Mouse (Mus musculus) heart, adult 2 months (tissue): ENCODE measurements around the gene Tns3. TPM values are rescaled to one million over a fixed set of nuclear protein-coding genes. Genes with fewer than 3 reads are reported as not detected.

ENCODE experiments used
- DNase-seq, 2 experiments: peaks; one replicate each; pipeline ENCODE4 v3.0.0; 2021
- H3K27ac ChIP-seq: fragments of 200-600 bp; 2 replicates; pipeline ENCODE4 v1.8.1; 2022
- H3K27me3 ChIP-seq: fragments of 200-500 bp; 2 replicates; pipeline ENCODE4 v1.6.1; 2012; ENCODE audit warnings: mild to moderate bottlenecking, low read length, inconsistent platforms, mixed read lengths; ENCODE audit not compliant: control insufficient read depth, insufficient read depth
- H3K36me3 ChIP-seq: fragments of 200-500 bp; 2 replicates; pipeline ENCODE4 v1.6.1; 2012; ENCODE audit warnings: low read length, inconsistent platforms; ENCODE audit not compliant: control insufficient read depth, insufficient read depth
- H3K4me1 ChIP-seq: fragments of 200-500 bp; 2 replicates; pipeline ENCODE4 v1.6.1; 2011; ENCODE audit warnings: low read length; ENCODE audit not compliant: control insufficient read depth, insufficient read depth
- H3K4me3 ChIP-seq: fragments of 200-600 bp; 2 replicates; pipeline ENCODE4 v1.8.1; 2022
- H3K79me2 ChIP-seq: fragments of 200-500 bp; replicated peaks from 2 replicates; pipeline ENCODE4 v1.6.1; 2012; ENCODE audit warnings: mild to moderate bottlenecking, inconsistent platforms, low read length, moderate library complexity, mixed read lengths; ENCODE audit not compliant: control insufficient read depth, insufficient read depth
- H3K9ac ChIP-seq: fragments of 200-500 bp; 2 replicates; pipeline ENCODE4 v1.6.1; 2012; ENCODE audit warnings: low read depth, mild to moderate bottlenecking, control low read depth, inconsistent platforms, low read length, mixed read lengths
- CTCF ChIP-seq: fragments of 200-600 bp; IDR thresholded peaks from 2 replicates; pipeline ENCODE4 v1.8.1; 2022; ENCODE audit warnings: antibody characterized with exemption, mild to moderate bottlenecking, moderate library complexity
- EP300 ChIP-seq: fragments of 200-500 bp; IDR thresholded peaks from 2 replicates; pipeline ENCODE4 v1.6.1; 2011; ENCODE audit warnings: low read depth, low read length, control low read depth; ENCODE audit not compliant: insufficient read depth
- POLR2A ChIP-seq: fragments of 200-500 bp; IDR thresholded peaks from 2 replicates; pipeline ENCODE4 v1.6.1; 2011; ENCODE audit warnings: mild to moderate bottlenecking, low read depth, low read length, control low read depth; ENCODE audit not compliant: insufficient read depth
- WGBS: fragments of 180-500 bp; shearing (Covaris S2); methylation state at CpG from one replicate; pipeline ENCODE4 v1.1.7; 2018; 5-methylcytosine and 5-hydroxymethylcytosine counted together
- intact Hi-C: fragments of 180-260 bp; cut with DNase I; formaldehyde crosslinking; loops from one replicate; pipeline ENCODE4 v1.15.1; 2025
- polyA plus RNA-seq: library from polyadenylated mRNA; depleted of rRNA; stranded (reverse); fragments of >200 nt; gene quantifications from 2 replicates; pipeline ENCODE4 v1.2.3, GENCODE M21; 2012
- total RNA-seq, 2 experiments: library from RNA; stranded (reverse); gene quantifications; 2 replicates each; pipeline ENCODE4 v1.2.3; 2021

Tns3 gene
- total and polyA plus RNA-seq, 3 experiments = 14.8 to 23.9 (median 23.1) TPM

DNA sequence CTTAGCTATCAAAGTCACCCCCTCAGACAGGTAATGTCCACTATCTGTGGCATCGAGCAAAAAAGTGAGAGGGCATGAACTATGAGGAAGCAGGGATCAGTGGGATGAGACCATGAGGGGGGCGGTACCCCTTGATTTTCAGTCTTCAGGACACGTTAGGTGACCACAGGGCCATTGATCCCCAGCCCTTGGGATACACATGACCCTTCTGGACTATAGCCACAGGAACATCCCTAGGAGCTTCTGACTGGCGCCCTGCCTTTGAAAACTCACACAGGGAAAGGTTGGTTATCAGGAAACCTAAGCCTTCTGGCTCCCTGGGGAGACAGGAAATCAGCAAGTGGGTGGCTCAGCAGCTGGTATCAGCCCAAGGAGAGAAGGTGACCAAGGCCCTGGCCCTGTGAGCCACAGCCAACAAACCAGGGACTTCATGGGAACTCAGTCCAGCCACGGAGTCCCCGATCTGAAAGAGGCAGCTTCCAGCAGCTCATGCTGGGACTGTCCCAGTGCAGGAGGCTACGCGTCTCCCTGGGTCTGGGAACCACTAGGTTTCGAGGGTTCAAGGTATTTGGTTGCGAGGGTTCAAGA lies 12.8 kb downstream of the Tns3 start:
- Histone ChIP-seq H3K4me3 (no peak overlapping the region), H3K27ac (no peak overlapping the region), H3K9ac (no peak overlapping the region), H3K79me2 (no peaks in the 10 kb centered on the region), H3K27me3 (no peaks in the 10 kb centered on the region), H3K4me1 (peaks cover 7% of the 10 kb centered on the region), H3K36me3 (no peaks in the 10 kb centered on the region)
- TF ChIP-seq EP300 = no peak
- no peak for TF ChIP-seq CTCF
- no peak for TF ChIP-seq POLR2A
- 83% methylated on average over 10 of the region's 10 CpGs for WGBS
- DNase-seq = no peak
- intact Hi-C loops = no loop called here

GRCm38 (mm10) chr11:8645609-8646008 lies 18.7 kb downstream of the Tns3 start:
- TF ChIP-seq POLR2A (no peak), CTCF (no peak), EP300 (no peak)
- no peak overlapping the region for H3K4me3 ChIP-seq
- H3K36me3 ChIP-seq = no peaks in the 10 kb centered on the region
- no peak overlapping the region for H3K9ac ChIP-seq
- H3K79me2 ChIP-seq = no peaks in the 10 kb centered on the region; the same call in 1 of the 2 replicates
- no peaks in the 10 kb centered on the region for H3K27me3 ChIP-seq
- no peak overlapping the region for H3K27ac ChIP-seq
- intact Hi-C loops = no loop called here
- no peaks in the 10 kb centered on the region for H3K4me1 ChIP-seq
- DNase-seq = no peak
- WGBS = 85% methylated on average over 3 of the region's 3 CpGs

GRCm38 (mm10) chr11:8644272-8644671 lies 20.1 kb downstream of the Tns3 start:
- no peak overlapping the region for H3K4me3 ChIP-seq
- 95% methylated on average over 2 of the region's 2 CpGs for WGBS
- DNase-seq = no peak
- intact Hi-C loops = no loop called here
- no peaks in the 10 kb centered on the region for H3K36me3 ChIP-seq
- TF ChIP-seq CTCF = no peak
- TF ChIP-seq POLR2A = no peak
- TF ChIP-seq EP300 = no peak
- H3K4me1 ChIP-seq = no peaks in the 10 kb centered on the region; the same call in none of the 2 replicates
- H3K27ac ChIP-seq = no peak overlapping the region
- no peaks in the 10 kb centered on the region; the same call in 1 of the 2 replicates for H3K79me2 ChIP-seq
- no peaks in the 10 kb centered on the region for H3K27me3 ChIP-seq
- H3K9ac ChIP-seq = no peak overlapping the region

GRCm38 (mm10) chr11:8641634-8642277 lies 22.6 kb downstream of the Tns3 start:
- intact Hi-C loops = no loop called here
- Histone ChIP-seq H3K27me3 (no peaks in the 10 kb centered on the region), H3K4me1 (peaks cover 2% of the 10 kb centered on the region), H3K9ac (no peak overlapping the region), H3K4me3 (no peak overlapping the region), H3K27ac (no peak overlapping the region), H3K79me2 (no peaks in the 10 kb centered on the region; the same call in 1 of the 2 replicates), H3K36me3 (no peaks in the 10 kb centered on the region)
- no peak for DNase-seq
- 68% methylated on average over 10 of the region's 10 CpGs for WGBS
- TF ChIP-seq POLR2A (no peak), CTCF (no peak), EP300 (no peak)

- Histone ChIP-seq H3K4me1 (peaks cover 2% of the 10 kb centered on the region), H3K4me3 (no peak overlapping the region), H3K9ac (no peak overlapping the region), H3K79me2 (no peaks in the 10 kb centered on the region), H3K27ac (no peak overlapping the region), H3K27me3 (no peaks in the 10 kb centered on the region), H3K36me3 (no peaks in the 10 kb centered on the region)
- intact Hi-C loops = no loop called here
- no peak for TF ChIP-seq POLR2A
- no peak for TF ChIP-seq EP300
- TF ChIP-seq CTCF = no peak
- WGBS = 86% methylated on average over 16 of the region's 16 CpGs
- no peak for DNase-seq
Measured at GRCm38 (mm10) chr11:8639726-8640125, 24.6 kb downstream of the Tns3 start.

GRCm38 (mm10) chr11:8639007-8639718 lies 25.2 kb downstream of the Tns3 start:
- no peak overlapping the region for H3K4me3 ChIP-seq
- no peak for DNase-seq
- no peaks in the 10 kb centered on the region for H3K79me2 ChIP-seq
- H3K27me3 ChIP-seq = no peaks in the 10 kb centered on the region
- no peak overlapping the region for H3K27ac ChIP-seq
- WGBS = 51% methylated on average over 6 of the region's 6 CpGs
- no peak for TF ChIP-seq EP300
- TF ChIP-seq CTCF = no peak
- no peak for TF ChIP-seq POLR2A
- H3K9ac ChIP-seq = no peak overlapping the region
- no peaks in the 10 kb centered on the region for H3K36me3 ChIP-seq
- peaks cover 2% of the 10 kb centered on the region for H3K4me1 ChIP-seq
- intact Hi-C loops = no loop called here
